Mouse (Mus musculus): Measurements from ENCODE around the gene Panx2. TPM values are rescaled to one million over a fixed set of nuclear protein-coding genes. Genes with fewer than 3 reads are reported as not detected.

Gene Panx2
- polyA plus RNA-seq, 1 experiment from 2014 or later = 0.20 TPM

DNA sequence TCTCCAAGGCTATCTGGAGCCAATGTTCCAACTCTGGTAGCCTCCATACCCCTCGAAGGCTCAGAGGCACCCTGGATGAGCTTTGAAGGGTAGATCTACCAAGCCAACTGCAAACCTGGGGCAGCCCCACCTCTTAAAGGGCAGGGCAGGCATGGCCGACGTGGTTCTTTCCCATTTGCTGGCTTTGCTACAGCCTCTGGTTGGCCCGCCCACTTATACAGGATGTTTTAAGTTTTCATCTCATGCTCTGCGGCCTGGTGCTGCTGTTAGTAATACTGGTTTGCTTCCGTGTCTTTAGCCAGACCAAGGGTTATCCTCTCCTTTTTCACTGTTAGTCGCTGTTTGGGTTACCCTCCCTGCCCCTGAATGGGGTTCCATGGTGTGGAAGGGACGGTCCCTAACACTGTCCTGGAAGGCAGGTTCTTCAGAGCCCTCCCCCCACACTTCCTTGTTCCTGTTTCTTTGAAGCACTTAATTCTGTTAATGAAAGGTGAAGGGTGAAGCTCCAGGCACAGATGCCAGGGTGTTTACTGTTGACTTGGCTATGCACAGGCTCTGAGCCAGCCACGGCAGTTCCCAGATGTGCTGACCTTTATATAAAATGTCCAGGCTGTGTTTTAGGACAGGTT, 18.8 kb downstream of the Panx2 start:
- Histone ChIP-seq H3K9ac (ENCODE audit: low read length) (peak overlapping the region; percentile 27; the same call in 1 of the 2 replicates), H3K27me3 (ENCODE audit: control insufficient read depth, insufficient read depth, low read length) (no peaks in the 10 kb centered on the region), H3K4me1 (ENCODE audit: control insufficient read depth, insufficient read depth, low read length) (peaks cover 25% of the 10 kb centered on the region), H3K27ac (replicated peaks; ENCODE audit: low read depth, low read length) (peak overlapping the region; percentile 33; the same call in 1 of the 2 replicates), H3K4me2 (ENCODE audit: low read depth, severe bottlenecking) (peak overlapping the region; percentile 22; the same call in 1 of the 2 replicates), H3K4me3 (ENCODE audit: low read depth, low read length) (no peak overlapping the region), H3K36me3 (ENCODE audit: control insufficient read depth, insufficient read depth, low read length) (peaks cover 3% of the 10 kb centered on the region; the same call in 1 of the 2 replicates), H3K9me3 (ENCODE audit: control insufficient read depth, low read length) (no peaks in the 10 kb centered on the region)
- ATAC-seq (ENCODE audit: insufficient number of reproducible peaks, low FRiP score, low TSS enrichment, low read depth) = no peak
- WGBS = 44% methylated on average over 9 of the region's 9 CpGs
- DNase-seq (ENCODE audit: low spot score) = no peak

DNA sequence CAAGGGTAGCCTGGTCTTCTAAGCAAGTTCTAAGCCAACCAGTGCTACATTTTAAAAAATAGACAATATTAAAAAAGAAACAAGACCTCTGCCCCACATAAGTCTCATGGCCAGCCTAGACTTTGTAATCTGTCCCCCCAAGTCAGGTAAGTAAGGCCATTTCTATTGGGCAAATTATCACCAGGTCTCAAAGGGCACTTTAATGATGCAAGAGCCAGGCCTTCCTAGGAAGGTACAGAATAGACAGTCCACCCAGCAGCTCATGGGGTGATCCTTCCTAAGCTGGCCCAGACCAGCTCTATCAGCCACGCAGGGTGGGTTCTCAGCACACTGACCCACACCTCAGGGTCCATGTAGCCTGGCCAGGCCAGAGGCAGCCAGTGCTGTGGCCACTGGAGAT, 24.4 kb downstream of the Panx2 start:
- ATAC-seq (ENCODE audit: insufficient number of reproducible peaks, low FRiP score, low TSS enrichment, low read depth) (no peak), DNase-seq (ENCODE audit: low spot score) (no peak)
- Histone ChIP-seq H3K9me3 (ENCODE audit: control insufficient read depth, low read length) (no peaks in the 10 kb centered on the region), H3K27me3 (ENCODE audit: control insufficient read depth, insufficient read depth, low read length) (no peaks in the 10 kb centered on the region), H3K4me3 (ENCODE audit: low read depth, low read length) (no peak overlapping the region), H3K4me2 (ENCODE audit: low read depth, severe bottlenecking) (no peak overlapping the region), H3K9ac (ENCODE audit: low read length) (no peak overlapping the region), H3K36me3 (ENCODE audit: control insufficient read depth, insufficient read depth, low read length) (peaks cover 7% of the 10 kb centered on the region), H3K27ac (replicated peaks; ENCODE audit: low read depth, low read length) (no peak overlapping the region), H3K4me1 (ENCODE audit: control insufficient read depth, insufficient read depth, low read length) (0 out of 2 replicates have a peak, but pooled peaks cover 5% of the 10 kb centered on the region)
- WGBS = 96% methylated on average over 1 of the region's 1 CpGs

DNA sequence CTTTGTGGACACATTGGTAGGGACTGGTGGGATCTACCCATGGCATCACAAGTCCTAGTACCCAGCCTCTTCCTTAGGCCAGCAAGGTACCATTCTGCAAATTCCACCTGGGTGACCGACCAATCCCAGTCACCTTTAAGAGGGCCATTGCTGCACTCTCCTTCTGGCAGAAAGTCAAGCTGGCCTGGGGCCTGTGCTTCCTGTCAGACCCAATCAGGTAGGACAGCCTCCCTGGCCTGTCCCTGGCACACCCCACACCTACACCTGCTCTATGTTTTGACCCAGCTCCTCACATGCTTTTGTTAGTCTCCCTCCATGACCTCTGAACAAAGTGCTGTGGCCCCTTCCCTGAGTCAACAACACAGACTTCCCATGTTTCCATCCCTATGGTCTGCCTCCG, 25.3 kb downstream of the Panx2 start:
- DNase-seq (ENCODE audit: low spot score) (no peak), ATAC-seq (ENCODE audit: insufficient number of reproducible peaks, low FRiP score, low TSS enrichment, low read depth) (no peak)
- Histone ChIP-seq H3K9ac (ENCODE audit: low read length) (no peak overlapping the region), H3K36me3 (ENCODE audit: control insufficient read depth, insufficient read depth, low read length) (peaks cover 7% of the 10 kb centered on the region), H3K4me1 (ENCODE audit: control insufficient read depth, insufficient read depth, low read length) (peaks cover 6% of the 10 kb centered on the region; the same call in 1 of the 2 replicates), H3K27me3 (ENCODE audit: control insufficient read depth, insufficient read depth, low read length) (no peaks in the 10 kb centered on the region), H3K4me3 (ENCODE audit: low read depth, low read length) (no peak overlapping the region), H3K4me2 (ENCODE audit: low read depth, severe bottlenecking) (no peak overlapping the region), H3K27ac (replicated peaks; ENCODE audit: low read depth, low read length) (no peak overlapping the region), H3K9me3 (ENCODE audit: control insufficient read depth, low read length) (no peaks in the 10 kb centered on the region)
- 90% methylated on average over 2 of the region's 2 CpGs for WGBS

DNA sequence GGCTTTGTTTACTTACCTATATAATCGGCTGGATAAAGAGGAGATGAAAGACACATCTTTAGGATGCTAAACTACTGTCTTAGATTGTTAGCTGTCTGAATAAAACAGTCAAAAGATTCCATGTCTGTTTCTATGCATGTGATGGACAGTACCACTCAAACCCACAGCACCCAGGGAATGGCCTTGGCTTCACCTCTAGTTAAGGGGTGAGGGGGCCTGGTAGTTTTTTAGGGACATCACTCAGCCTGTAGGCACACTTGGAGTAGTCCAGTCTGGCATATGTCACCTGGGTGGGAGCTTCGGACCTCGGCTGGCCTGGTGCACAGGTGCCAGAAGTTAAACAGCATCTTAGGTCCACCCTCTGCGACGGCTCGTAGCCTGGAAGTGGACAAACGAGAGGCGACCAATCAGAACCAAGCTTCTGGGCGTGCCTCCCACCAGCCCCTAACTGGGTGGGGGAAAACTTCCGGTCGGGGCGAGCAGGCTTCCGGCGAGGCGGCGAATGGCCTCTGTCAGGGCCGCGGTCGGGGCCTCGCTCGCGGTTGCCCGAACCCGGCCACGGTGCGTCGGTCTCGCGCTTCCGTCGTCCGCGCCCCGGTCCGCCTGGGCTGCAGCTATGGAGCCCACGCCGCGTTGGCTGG, 29.2 kb downstream of the Panx2 start, which contains the start of gene Selenoo:
Selenoo (plus strand) TSS at position 478 of the 641 bp plus-strand sequence.
- Histone ChIP-seq H3K27me3 (ENCODE audit: control insufficient read depth, insufficient read depth, low read length) (no peaks in the 10 kb centered on the region), H3K4me2 (ENCODE audit: low read depth, severe bottlenecking) (peak within 1 kb of the TSS; percentile 64), H3K4me3 (ENCODE audit: low read depth, low read length) (peak within 1 kb of the TSS; percentile 74), H3K4me1 (ENCODE audit: control insufficient read depth, insufficient read depth, low read length) (peaks cover 9% of the 10 kb centered on the region; the same call in 1 of the 2 replicates), H3K27ac (replicated peaks; ENCODE audit: low read depth, low read length) (no peak within 1 kb of the TSS), H3K9ac (ENCODE audit: low read length) (peak within 1 kb of the TSS; percentile 78), H3K36me3 (ENCODE audit: control insufficient read depth, insufficient read depth, low read length) (peaks cover 6% of the 10 kb centered on the region), H3K9me3 (ENCODE audit: control insufficient read depth, low read length) (no peaks in the 10 kb centered on the region)
- WGBS = 2% methylated on average over 38 of the region's 38 CpGs
- peak; percentile 91 for DNase-seq (ENCODE audit: low spot score)
- peak; percentile 86 for ATAC-seq (ENCODE audit: insufficient number of reproducible peaks, low FRiP score, low TSS enrichment, low read depth)

DNA sequence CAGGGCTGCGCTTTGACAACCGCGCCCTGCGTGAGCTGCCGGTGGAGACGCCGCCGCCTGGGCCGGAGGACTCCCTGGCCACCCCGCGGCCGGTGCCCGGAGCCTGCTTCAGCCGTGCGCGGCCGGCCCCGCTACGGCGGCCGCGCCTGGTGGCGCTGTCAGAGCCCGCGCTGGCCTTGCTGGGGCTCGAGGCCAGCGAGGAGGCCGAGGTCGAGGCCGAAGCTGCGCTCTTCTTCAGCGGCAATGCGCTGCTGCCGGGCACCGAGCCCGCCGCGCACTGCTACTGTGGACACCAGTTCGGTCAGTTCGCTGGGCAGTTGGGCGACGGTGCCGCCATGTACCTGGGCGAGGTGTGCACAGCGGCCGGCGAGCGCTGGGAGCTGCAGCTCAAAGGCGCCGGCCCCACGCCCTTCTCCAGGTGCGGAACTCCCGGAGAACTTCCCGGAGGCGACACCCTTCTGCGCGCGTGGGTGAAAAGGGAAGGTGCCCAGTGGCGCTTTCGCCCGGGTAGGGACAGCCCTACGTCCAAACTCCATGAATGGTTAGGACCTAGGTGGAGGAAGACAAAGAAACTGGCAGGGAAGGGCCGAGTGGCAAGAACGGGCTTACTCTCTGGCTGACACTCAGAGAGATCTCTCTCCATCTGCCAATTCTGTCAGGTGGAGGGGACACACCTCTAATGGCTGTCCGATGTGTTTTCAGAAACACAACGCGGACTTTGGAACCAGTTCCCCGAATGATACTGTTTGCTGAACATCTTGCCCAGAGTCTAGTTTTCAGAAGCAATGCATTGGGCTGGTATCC, 29.9 kb downstream of the Panx2 start:
- Histone ChIP-seq H3K36me3 (ENCODE audit: control insufficient read depth, insufficient read depth, low read length) (peaks cover 12% of the 10 kb centered on the region), H3K4me1 (ENCODE audit: control insufficient read depth, insufficient read depth, low read length) (peaks cover 9% of the 10 kb centered on the region; the same call in 1 of the 2 replicates), H3K27ac (replicated peaks; ENCODE audit: low read depth, low read length) (no peak overlapping the region), H3K4me2 (ENCODE audit: low read depth, severe bottlenecking) (peak overlapping the region; percentile 64), H3K4me3 (ENCODE audit: low read depth, low read length) (peak overlapping the region; percentile 74), H3K9ac (ENCODE audit: low read length) (peak overlapping the region; percentile 78), H3K9me3 (ENCODE audit: control insufficient read depth, low read length) (no peaks in the 10 kb centered on the region), H3K27me3 (ENCODE audit: control insufficient read depth, insufficient read depth, low read length) (no peaks in the 10 kb centered on the region)
- ATAC-seq (ENCODE audit: insufficient number of reproducible peaks, low FRiP score, low TSS enrichment, low read depth) = peak; percentile 27; the same call in 1 of the 2 replicates
- 3% methylated on average over 68 of the region's 68 CpGs for WGBS
- DNase-seq (ENCODE audit: low spot score) = no peak

DNA sequence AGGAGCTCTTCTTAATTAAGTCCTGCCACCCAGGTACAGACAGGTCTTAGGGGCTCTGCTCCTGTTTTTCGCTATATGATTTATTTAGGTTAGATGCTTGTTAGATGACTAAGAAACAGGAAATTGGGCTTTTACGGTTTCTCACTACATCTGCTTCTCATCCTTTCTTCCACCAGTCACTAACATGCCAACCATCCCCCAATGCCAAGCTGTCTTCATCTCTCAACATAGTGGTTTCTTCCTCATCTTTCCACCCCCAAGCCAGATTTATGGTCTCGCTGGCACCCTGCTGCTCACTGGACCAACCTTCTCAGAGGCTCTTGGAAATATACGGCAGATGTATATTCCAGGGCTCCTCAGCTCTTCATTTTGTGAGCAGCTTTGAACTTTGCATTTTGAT, 31.1 kb downstream of the Panx2 start:
- H3K4me3 ChIP-seq (ENCODE audit: low read depth, low read length) = no peak overlapping the region
- DNase-seq (ENCODE audit: low spot score) = no peak
- no peaks in the 10 kb centered on the region for H3K9me3 ChIP-seq (ENCODE audit: control insufficient read depth, low read length)
- no peak overlapping the region for H3K27ac ChIP-seq (replicated peaks; ENCODE audit: low read depth, low read length)
- H3K4me1 ChIP-seq (ENCODE audit: control insufficient read depth, insufficient read depth, low read length) = peaks cover 9% of the 10 kb centered on the region; the same call in 1 of the 2 replicates
- no peak overlapping the region for H3K4me2 ChIP-seq (ENCODE audit: low read depth, severe bottlenecking)
- WGBS = 54% methylated on average over 4 of the region's 4 CpGs
- no peak for ATAC-seq (ENCODE audit: insufficient number of reproducible peaks, low FRiP score, low TSS enrichment, low read depth)
- no peak overlapping the region for H3K9ac ChIP-seq (ENCODE audit: low read length)
- no peaks in the 10 kb centered on the region for H3K27me3 ChIP-seq (ENCODE audit: control insufficient read depth, insufficient read depth, low read length)
- H3K36me3 ChIP-seq (ENCODE audit: control insufficient read depth, insufficient read depth, low read length) = peaks cover 17% of the 10 kb centered on the region

DNA sequence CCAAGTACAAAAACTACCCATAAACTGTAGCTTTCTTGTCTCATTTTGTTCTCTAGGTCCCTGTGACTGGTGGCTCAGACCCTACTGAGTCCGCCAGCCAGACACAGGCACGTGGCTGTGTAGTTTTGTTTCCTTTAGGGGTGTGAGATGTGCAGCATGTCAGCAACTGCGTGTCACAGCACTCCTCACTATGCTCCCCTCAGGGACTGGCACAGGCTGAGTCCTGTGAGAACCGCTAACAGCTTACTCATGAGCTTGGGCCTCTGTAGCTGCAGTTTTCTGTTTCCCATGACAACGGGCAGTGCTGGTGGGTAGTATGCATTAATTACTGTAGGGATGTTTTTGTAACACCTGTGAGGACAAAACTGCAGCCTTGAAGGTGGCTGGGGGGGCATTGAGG, 32.6 kb downstream of the Panx2 start:
- WGBS = 82% methylated on average over 5 of the region's 5 CpGs
- H3K4me1 ChIP-seq (ENCODE audit: control insufficient read depth, insufficient read depth, low read length) = peaks cover 9% of the 10 kb centered on the region; the same call in 1 of the 2 replicates
- H3K27me3 ChIP-seq (ENCODE audit: control insufficient read depth, insufficient read depth, low read length) = no peaks in the 10 kb centered on the region
- H3K4me2 ChIP-seq (ENCODE audit: low read depth, severe bottlenecking) = no peak overlapping the region
- peaks cover 16% of the 10 kb centered on the region; the same call in 1 of the 2 replicates for H3K36me3 ChIP-seq (ENCODE audit: control insufficient read depth, insufficient read depth, low read length)
- H3K4me3 ChIP-seq (ENCODE audit: low read depth, low read length) = no peak overlapping the region
- no peak overlapping the region for H3K9ac ChIP-seq (ENCODE audit: low read length)
- ATAC-seq (ENCODE audit: insufficient number of reproducible peaks, low FRiP score, low TSS enrichment, low read depth) = no peak
- no peak overlapping the region for H3K27ac ChIP-seq (replicated peaks; ENCODE audit: low read depth, low read length)
- no peak for DNase-seq (ENCODE audit: low spot score)
- no peaks in the 10 kb centered on the region for H3K9me3 ChIP-seq (ENCODE audit: control insufficient read depth, low read length)

DNA sequence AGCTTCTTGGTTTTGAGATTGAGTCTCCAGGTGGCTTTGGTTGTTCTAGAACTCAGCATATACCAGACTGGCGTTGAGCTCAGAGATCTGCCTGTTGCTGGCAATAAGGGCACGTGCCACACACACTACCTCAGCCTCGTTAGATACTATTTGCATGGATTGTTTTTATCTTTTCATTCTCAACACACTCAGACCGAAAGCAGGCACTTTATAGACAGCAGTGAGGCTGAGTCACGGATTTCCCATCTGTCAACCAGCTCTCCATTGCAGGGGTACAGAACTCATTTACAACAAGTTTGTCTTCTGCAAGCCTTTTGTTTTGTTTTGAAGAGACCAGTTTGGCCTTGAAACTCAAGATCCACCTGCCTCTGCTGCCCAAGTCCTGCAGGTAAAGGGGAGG, 37.9 kb downstream of the Panx2 start:
- no peaks in the 10 kb centered on the region for H3K27me3 ChIP-seq (ENCODE audit: control insufficient read depth, insufficient read depth, low read length)
- 87% methylated on average over 5 of the region's 5 CpGs for WGBS
- no peak for ATAC-seq (ENCODE audit: insufficient number of reproducible peaks, low FRiP score, low TSS enrichment, low read depth)
- peaks cover 41% of the 10 kb centered on the region for H3K36me3 ChIP-seq (ENCODE audit: control insufficient read depth, insufficient read depth, low read length)
- no peak overlapping the region for H3K4me3 ChIP-seq (ENCODE audit: low read depth, low read length)
- H3K9ac ChIP-seq (ENCODE audit: low read length) = no peak overlapping the region
- H3K4me1 ChIP-seq (ENCODE audit: control insufficient read depth, insufficient read depth, low read length) = no peaks in the 10 kb centered on the region
- H3K4me2 ChIP-seq (ENCODE audit: low read depth, severe bottlenecking) = no peak overlapping the region
- H3K9me3 ChIP-seq (ENCODE audit: control insufficient read depth, low read length) = no peaks in the 10 kb centered on the region
- DNase-seq (ENCODE audit: low spot score) = no peak
- no peak overlapping the region for H3K27ac ChIP-seq (replicated peaks; ENCODE audit: low read depth, low read length)

All from limb, embryonic 11.5 days (tissue).